Comparison of ENCODE assay signal across 11 mouse cellular contexts in genomic region chr17:14720227-14720626, GRCm38 (mm10). TPM values are rescaled to one million over a fixed set of nuclear protein-coding genes. Genes with fewer than 3 reads are reported as not detected.
DNase-seq lines count a peak whose midpoint lies in the region; ATAC-seq and TF ChIP-seq lines count a peak whose summit lies in the region.
"Had no signal": no experiment of that assay in that cellular context is flagged by ENCODE, and none has a peak within 500 bp of the region (broad histone marks: within the 10 kb centered on the region; RNA-seq: fewer than 3 reads in every experiment).

No protein-coding gene starts in this region.

- H3K27me3 ChIP-seq in kidney, embryonic 16.5 days (ENCODE audit: insufficient read depth, low read length) = no peaks in the 10 kb centered on the region; the same call in 1 of the 2 replicates
- no peaks in the 10 kb centered on the region for H3K27me3 ChIP-seq in kidney, postnatal 0 days (ENCODE audit: insufficient read depth, low read length)

- H3K4me1 ChIP-seq in kidney, embryonic 16.5 days (ENCODE audit: insufficient read depth, low read length) = no peaks in the 10 kb centered on the region
- no peaks in the 10 kb centered on the region for H3K4me1 ChIP-seq in kidney, postnatal 0 days (replicated peaks; ENCODE audit: insufficient read depth, low read length)

- H3K9ac ChIP-seq in kidney, embryonic 16.5 days (replicated peaks; ENCODE audit: low read length) = no peak overlapping the region
- no peak overlapping the region for H3K9ac ChIP-seq in kidney, postnatal 0 days (ENCODE audit: low read depth, low read length)

- H3K4me2 ChIP-seq in kidney, embryonic 16.5 days (replicated peaks; ENCODE audit: low read depth, low read length) = no peak overlapping the region
- no peak overlapping the region for H3K4me2 ChIP-seq in kidney, postnatal 0 days (ENCODE audit: low read length)

- no peak for ATAC-seq in kidney, embryonic 16.5 days (ENCODE audit: low FRiP score, low TSS enrichment)
- ATAC-seq in kidney, postnatal 0 days (replicated peaks; ENCODE audit: low FRiP score, low read depth) = no peak
- no peak for ATAC-seq in CD4-positive, CD25-positive, alpha-beta regulatory T cell, adult 4 months

- no peak for TF ChIP-seq CTCF in kidney, postnatal 0 days (IDR thresholded peaks at IDR 0.05; ENCODE audit: low read depth)

- H3K9me3 ChIP-seq in kidney, embryonic 16.5 days (ENCODE audit: low read length) = no peaks in the 10 kb centered on the region
- H3K9me3 ChIP-seq in kidney, postnatal 0 days (replicated peaks; ENCODE audit: low read length) = no peaks in the 10 kb centered on the region

- H3K4me3 ChIP-seq in kidney, embryonic 16.5 days (ENCODE audit: low read length) = no peak overlapping the region
- H3K4me3 ChIP-seq in kidney, postnatal 0 days (replicated peaks; ENCODE audit: low read depth, low read length) = no peak overlapping the region
- H3K4me3 ChIP-seq: erythroblast, embryonic 14.5 days had no signal

- WGBS in kidney, embryonic 16.5 days = 83% methylated on average over 7 of the region's 7 CpGs
- WGBS in kidney, postnatal 0 days = 79% methylated on average over 7 of the region's 7 CpGs

- H3K27ac ChIP-seq in kidney, embryonic 16.5 days (ENCODE audit: low read length) = no peak overlapping the region
- no peak overlapping the region for H3K27ac ChIP-seq in kidney, postnatal 0 days
- H3K27ac ChIP-seq: macrophage had no signal

- DNase-seq in kidney, adult 8-10 months = peak; percentile 7 to 16
- DNase-seq in gastrocnemius, postnatal 10 days = peak; percentile 32
- DNase-seq in kidney, postnatal 0 days (ENCODE audit: low spot score) = peak; percentile 36
- peak; percentile 35 for DNase-seq in retina, embryonic 14.5 days (ENCODE audit: low spot score)
- DNase-seq in thymus, postnatal 10 days (ENCODE audit: low spot score in 2 of 2) = no peak
- DNase-seq: cerebellum, postnatal 25 days; thymus, adult 2 months had no signal

- no peaks in the 10 kb centered on the region for H3K36me3 ChIP-seq in kidney, embryonic 16.5 days (ENCODE audit: insufficient read depth, low read length)
- no peaks in the 10 kb centered on the region for H3K36me3 ChIP-seq in kidney, postnatal 0 days (ENCODE audit: insufficient read depth, low read length)

RNA-seq across cellular contexts. Expression of gene Thbs2, which starts 26.2 kb away (rescaled TPM):
- 33.8 and 37.7 TPM in 2 replicates for polyA plus RNA-seq in kidney, embryonic 16.5 days (2015; fragmentation: Nextera tagmentation; extraction: Ambion mirVana)
- total RNA-seq in gastrocnemius, postnatal 10 days (2021) = 10 to 100 TPM; 66.4 to 84.2 TPM
- polyA plus RNA-seq in kidney, postnatal 0 days (2015; fragmentation: Nextera tagmentation; extraction: Ambion mirVana) = 24.6 and 29.5 TPM in 2 replicates
- not detected for polyA plus RNA-seq in CD4-positive, CD25-positive, alpha-beta regulatory T cell, adult 4 months (2017; shearing (Covaris generic))
- polyA plus RNA-seq: erythroblast, embryonic 14.5 days; macrophage had no signal

Comparison
In these comparisons a context has a peak if more than half of its experiments do, and no peak if none do; other contexts are left out.
1. DNase-seq: peak in kidney, adult 8-10 months (2 of 2), gastrocnemius, postnatal 10 days (single experiment), kidney, postnatal 0 days (single experiment) and retina, embryonic 14.5 days (single experiment); none in thymus, postnatal 10 days (0 of 2).
2. RNA of gene Thbs2, which starts 26.2 kb away (polyA plus RNA-seq): 33.8 to 37.7 TPM in kidney, embryonic 16.5 days and 24.6 to 29.5 TPM in kidney, postnatal 0 days; not detected in CD4-positive, CD25-positive, alpha-beta regulatory T cell, adult 4 months; every median in the first group is over 10 times any median in the second.